Mouse (Mus musculus) neural tube, embryonic 14.5 days (tissue): ENCODE results near the gene Olfr67. TPM values are rescaled to one million over a fixed set of nuclear protein-coding genes. Genes with fewer than 3 reads are reported as not detected.
"Not testable (repeated sequence)": the region's sequence is repeated elsewhere in the genome, so short reads cannot be mapped to it uniquely, and the experiment has no call there.

Source experiments
- ATAC-seq: fragments of 200-750 bp; cut with Nextera tagmentation; 2 replicates; pipeline ENCODE4 v1.8.0; 2017; ENCODE audit warnings: low read depth, mild to moderate bottlenecking, moderate TSS enrichment, moderate library complexity
- H3K27ac ChIP-seq: fragments of 300-500 bp; sonication (generic); 2 replicates; pipeline ENCODE4 v1.5.1; 2014; ENCODE audit warnings: low read depth, mild to moderate bottlenecking, control low read depth, low read length, moderate library complexity, mixed read lengths
- H3K27me3 ChIP-seq: fragments of 300-500 bp; sonication (generic); 2 replicates; pipeline ENCODE4 v1.6.1; 2014; ENCODE audit warnings: low read length; ENCODE audit not compliant: control insufficient read depth, insufficient read depth
- H3K36me3 ChIP-seq: fragments of 300-500 bp; sonication (generic); 2 replicates; pipeline ENCODE4 v1.6.1; 2014; ENCODE audit warnings: low read length, mixed read lengths; ENCODE audit not compliant: control insufficient read depth, insufficient read depth
- H3K4me1 ChIP-seq: fragments of 300-500 bp; sonication (generic); 2 replicates; pipeline ENCODE4 v1.6.1; 2014; ENCODE audit warnings: low read length; ENCODE audit not compliant: control insufficient read depth, insufficient read depth
- H3K4me2 ChIP-seq: fragments of 300-500 bp; sonication (generic); 2 replicates; pipeline ENCODE4 v1.6.1; 2014; ENCODE audit warnings: mild to moderate bottlenecking, low read depth, low read length, control low read depth
- H3K4me3 ChIP-seq: fragments of 300-500 bp; sonication (generic); 2 replicates; pipeline ENCODE4 v1.5.1; 2014; ENCODE audit warnings: low read depth, low read length, control low read depth, mixed read lengths
- H3K9ac ChIP-seq: fragments of 300-500 bp; sonication (generic); replicated peaks from 2 replicates; pipeline ENCODE4 v1.6.1; 2014; ENCODE audit warnings: low read depth, mild to moderate bottlenecking, control low read depth, low read length, mixed read lengths
- H3K9me3 ChIP-seq: fragments of 300-500 bp; sonication (generic); 2 replicates; pipeline ENCODE4 v1.6.1; 2016; ENCODE audit warnings: low read length; ENCODE audit not compliant: control insufficient read depth
- WGBS: fragments of 180-500 bp; shearing (Covaris S2); extraction: QIAGEN DNeasy Blood & Tissue Kit; methylation state at CpG from one replicate; pipeline ENCODE4 v1.1.7; 2014; 5-methylcytosine and 5-hydroxymethylcytosine counted together
- polyA plus RNA-seq: library from polyadenylated mRNA; unstranded; fragments of >200 nt; fragmentation: Nextera tagmentation; extraction: Ambion mirVana; gene quantifications from 2 replicates; pipeline ENCODE4 v1.2.1, GENCODE M21; 2014

Gene Olfr67
- polyA plus RNA-seq, 1 experiment from 2014 or later: not detected

GRCm38 (mm10) chr7:103813152-103813551 lies 21.5 kb upstream of the Olfr67 start:
- H3K27ac ChIP-seq, H3K4me2 ChIP-seq, H3K27me3 ChIP-seq, H3K9me3 ChIP-seq, H3K9ac ChIP-seq, H3K4me1 ChIP-seq, ATAC-seq, H3K4me3 ChIP-seq, H3K36me3 ChIP-seq: not testable (repeated sequence)
- WGBS: no CpG with 5 or more reads among the region's 3 CpGs

DNA sequence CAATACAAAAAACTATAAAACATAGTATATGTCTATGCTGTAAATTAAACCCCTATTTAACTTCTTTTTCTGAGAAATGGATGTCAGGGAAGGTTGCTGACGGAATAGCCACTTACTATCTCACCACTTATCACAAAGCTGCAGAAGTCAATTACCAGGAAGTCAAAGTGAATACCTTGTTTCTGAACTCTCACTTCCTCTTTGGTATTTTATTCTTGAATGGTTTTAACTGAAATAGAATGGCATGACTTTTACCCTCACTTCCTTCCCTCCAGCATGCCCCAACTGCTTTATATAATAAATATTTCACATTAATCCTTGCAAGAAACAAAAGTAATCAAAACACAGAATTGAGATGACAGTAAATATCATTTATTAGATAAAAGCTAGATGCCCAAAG lies 20.6 kb upstream of the Olfr67 start:
- ATAC-seq: no peak

GRCm38 (mm10) chr7:103811223-103811845 lies 19.7 kb upstream of the Olfr67 start:
- 100% methylated on average over 1 of the region's 1 CpGs for WGBS
- H3K4me2 ChIP-seq: no peak overlapping the region
- no peak for ATAC-seq

More for the DNA sequence above, 20.6 kb upstream of the Olfr67 start:
- no peak overlapping the region for H3K4me3 ChIP-seq
- H3K27ac ChIP-seq: no peak overlapping the region
- WGBS: 68% methylated on average over 1 of the region's 1 CpGs
- H3K9me3 ChIP-seq: no peaks in the 10 kb centered on the region
- no peaks in the 10 kb centered on the region for H3K4me1 ChIP-seq
- H3K9ac ChIP-seq: no peak overlapping the region
- H3K27me3 ChIP-seq: no peaks in the 10 kb centered on the region
- H3K36me3 ChIP-seq: no peaks in the 10 kb centered on the region
- no peak overlapping the region for H3K4me2 ChIP-seq

GRCm38 (mm10) chr7:103810746-103811145 lies 19.1 kb upstream of the Olfr67 start:
- Histone ChIP-seq H3K4me3 (no peak overlapping the region), H3K9ac (no peak overlapping the region), H3K36me3 (no peaks in the 10 kb centered on the region), H3K4me1 (no peaks in the 10 kb centered on the region), H3K9me3 (no peaks in the 10 kb centered on the region), H3K4me2 (no peak overlapping the region), H3K27me3 (no peaks in the 10 kb centered on the region), H3K27ac (no peak overlapping the region)
- 80% methylated on average over 3 of the region's 3 CpGs for WGBS
- no peak for ATAC-seq

More at GRCm38 (mm10) chr7:103811223-103811845, 19.7 kb upstream of the Olfr67 start:
- Histone ChIP-seq H3K9ac (no peak overlapping the region), H3K4me3 (no peak overlapping the region), H3K27ac (no peak overlapping the region), H3K4me1 (no peaks in the 10 kb centered on the region), H3K27me3 (no peaks in the 10 kb centered on the region), H3K36me3 (no peaks in the 10 kb centered on the region), H3K9me3 (no peaks in the 10 kb centered on the region)

- WGBS: 86% methylated on average over 1 of the region's 1 CpGs
- Histone ChIP-seq H3K4me1 (no peaks in the 10 kb centered on the region), H3K36me3 (no peaks in the 10 kb centered on the region), H3K4me3 (no peak overlapping the region), H3K27ac (no peak overlapping the region), H3K9ac (no peak overlapping the region), H3K9me3 (no peaks in the 10 kb centered on the region), H3K27me3 (no peaks in the 10 kb centered on the region), H3K4me2 (no peak overlapping the region)
- ATAC-seq: no peak
Observed at GRCm38 (mm10) chr7:103810296-103810695, 18.7 kb upstream of the Olfr67 start.

GRCm38 (mm10) chr7:103809801-103810155 lies 18.2 kb upstream of the Olfr67 start:
- no peak for ATAC-seq
- 90% methylated on average over 1 of the region's 1 CpGs for WGBS
- no peak overlapping the region for H3K27ac ChIP-seq
- H3K4me1 ChIP-seq: no peaks in the 10 kb centered on the region
- H3K4me3 ChIP-seq: no peak overlapping the region
- H3K27me3 ChIP-seq: no peaks in the 10 kb centered on the region
- no peaks in the 10 kb centered on the region for H3K36me3 ChIP-seq
- H3K9ac ChIP-seq: no peak overlapping the region
- H3K4me2 ChIP-seq: no peak overlapping the region
- H3K9me3 ChIP-seq: no peaks in the 10 kb centered on the region

GRCm38 (mm10) chr7:103808971-103809800 lies 17.6 kb upstream of the Olfr67 start:
- H3K4me2 ChIP-seq: no peak overlapping the region
- ATAC-seq: no peak
- H3K27me3 ChIP-seq: no peaks in the 10 kb centered on the region
- no peak overlapping the region for H3K9ac ChIP-seq
- WGBS: 76% methylated on average over 5 of the region's 5 CpGs
- H3K4me3 ChIP-seq: no peak overlapping the region
- H3K4me1 ChIP-seq: no peaks in the 10 kb centered on the region
- H3K27ac ChIP-seq: no peak overlapping the region
- H3K9me3 ChIP-seq: no peaks in the 10 kb centered on the region
- no peaks in the 10 kb centered on the region for H3K36me3 ChIP-seq

DNA sequence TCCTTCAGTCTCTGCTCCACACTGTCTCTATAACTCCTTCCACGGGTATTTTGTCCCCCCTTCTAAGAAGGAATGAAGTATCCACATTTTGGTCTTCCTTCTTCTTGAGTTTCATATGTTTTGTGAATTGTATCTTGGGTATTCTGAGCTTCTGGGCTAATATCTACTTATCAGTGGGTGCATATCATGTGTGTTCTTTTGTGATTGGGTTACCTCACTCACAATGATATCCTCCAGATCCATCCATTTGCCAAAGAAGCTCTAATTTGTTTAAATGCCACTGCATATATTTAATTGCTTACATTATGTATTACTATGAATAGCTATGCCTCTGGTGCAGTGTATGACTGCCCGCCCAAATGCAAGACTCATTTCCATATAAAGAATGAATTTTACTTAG lies 16.5 kb upstream of the Olfr67 start:
- not testable (repeated sequence) for H3K27ac ChIP-seq, H3K27me3 ChIP-seq, H3K4me1 ChIP-seq, H3K4me3 ChIP-seq, H3K9me3 ChIP-seq, H3K4me2 ChIP-seq, H3K36me3 ChIP-seq, H3K9ac ChIP-seq, ATAC-seq
- 74% methylated on average over 2 of the region's 2 CpGs for WGBS

DNA sequence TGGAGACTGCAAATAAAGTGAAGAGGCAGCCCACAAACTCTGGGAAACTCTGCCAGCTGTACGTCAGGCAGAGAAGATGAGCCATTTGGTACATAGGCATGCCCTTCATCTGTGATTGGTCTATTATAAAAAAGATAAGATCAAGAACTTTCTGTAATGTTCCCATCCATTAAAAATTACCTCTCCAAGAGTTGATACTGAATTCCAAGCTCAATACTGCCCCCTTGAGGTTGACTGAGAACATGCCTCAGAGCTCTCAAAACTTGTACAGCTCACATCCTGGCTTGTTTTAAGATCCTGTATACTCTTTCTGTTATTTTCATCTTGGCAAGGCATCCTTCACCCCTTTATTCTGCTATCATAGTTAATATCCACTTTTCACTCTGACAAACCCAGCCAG lies 15.2 kb upstream of the Olfr67 start:
- Histone ChIP-seq H3K4me2 (no peak overlapping the region), H3K9ac (no peak overlapping the region), H3K9me3 (no peaks in the 10 kb centered on the region), H3K4me3 (no peak overlapping the region), H3K36me3 (no peaks in the 10 kb centered on the region), H3K27me3 (no peaks in the 10 kb centered on the region), H3K4me1 (no peaks in the 10 kb centered on the region), H3K27ac (no peak overlapping the region)
- no peak for ATAC-seq
- WGBS: 71% methylated on average over 1 of the region's 1 CpGs
